Comparison of ENCODE assay signal across 18 mouse cellular contexts in genomic region chr2:131912526-131913258, GRCm38 (mm10). TPM values are rescaled to one million over a fixed set of nuclear protein-coding genes. Genes with fewer than 3 reads are reported as not detected.
DNase-seq lines count a peak whose midpoint lies in the region; ATAC-seq and TF ChIP-seq lines count a peak whose summit lies in the region.
"Had no signal": no experiment of that assay in that cellular context is flagged by ENCODE, and none has a peak within 500 bp of the region (broad histone marks: within the 10 kb centered on the region; RNA-seq: fewer than 3 reads in every experiment).

No protein-coding gene starts in this region.

- no peak overlapping the region for H3K27ac ChIP-seq in liver, embryonic 15.5 days (replicated peaks)
- H3K27ac ChIP-seq in hindbrain, embryonic 14.5 days, result no peak overlapping the region
- H3K27ac ChIP-seq in neural tube, embryonic 13.5 days (replicated peaks), result no peak overlapping the region
- H3K27ac ChIP-seq in heart, adult 2 months, result no peak overlapping the region
- H3K27ac ChIP-seq: limb, embryonic 12.5 days; midbrain, embryonic 12.5 days had no signal

- TF ChIP-seq EP300 in heart, adult 2 months (IDR thresholded peaks at IDR 0.05; ENCODE audit: insufficient read depth, low read depth, low read length), result no peak

- H3K9me3 ChIP-seq in liver, embryonic 15.5 days (replicated peaks), result no peaks in the 10 kb centered on the region
- H3K9me3 ChIP-seq in hindbrain, embryonic 14.5 days (ENCODE audit: control insufficient read depth, low read length), result no peaks in the 10 kb centered on the region
- no peaks in the 10 kb centered on the region; the same call in 1 of the 2 replicates for H3K9me3 ChIP-seq in neural tube, embryonic 13.5 days
- H3K9me3 ChIP-seq: limb, embryonic 12.5 days; midbrain, embryonic 12.5 days had no signal

- no peak for TF ChIP-seq POLR2A in heart, adult 2 months (IDR thresholded peaks at IDR 0.05; ENCODE audit: insufficient read depth, low read depth, low read length)

- intact Hi-C loops in heart, postnatal 14 days (cut with DNase I), result no loop called here
- intact Hi-C loops in heart, adult 2 months (cut with DNase I), result no loop called here

- H3K36me3 ChIP-seq in liver, embryonic 15.5 days (replicated peaks), result peaks cover 24% of the 10 kb centered on the region
- H3K36me3 ChIP-seq in hindbrain, embryonic 14.5 days (replicated peaks; ENCODE audit: control insufficient read depth, insufficient read depth), result peaks cover 22% of the 10 kb centered on the region
- H3K36me3 ChIP-seq in neural tube, embryonic 13.5 days, result peaks cover 32% of the 10 kb centered on the region
- peaks cover 10% of the 10 kb centered on the region for H3K36me3 ChIP-seq in heart, adult 2 months (ENCODE audit: control insufficient read depth, insufficient read depth, low read length)

- 75% methylated on average over 8 of the region's 8 CpGs for WGBS in liver, embryonic 15.5 days (ENCODE audit: insufficient replicate concordance)
- WGBS in hindbrain, embryonic 14.5 days, result 80% methylated on average over 8 of the region's 8 CpGs
- 68% methylated on average over 8 of the region's 8 CpGs for WGBS in neural tube, embryonic 13.5 days
- WGBS in heart, adult 2 months, result 69% methylated on average over 8 of the region's 8 CpGs

- ATAC-seq in liver, embryonic 15.5 days (ENCODE audit: insufficient read depth), result no peak
- no peak for ATAC-seq in hindbrain, embryonic 14.5 days (ENCODE audit: low FRiP score)
- ATAC-seq in neural tube, embryonic 13.5 days (ENCODE audit: low read depth), result no peak
- ATAC-seq: Patski had no signal

- peak overlapping the region; percentile 10; the same call in 1 of the 2 replicates for H3K9ac ChIP-seq in liver, embryonic 15.5 days
- H3K9ac ChIP-seq in hindbrain, embryonic 14.5 days, result no peak overlapping the region
- H3K9ac ChIP-seq in neural tube, embryonic 13.5 days, result peak overlapping the region; percentile 87; the same call in 1 of the 2 replicates
- H3K9ac ChIP-seq in heart, adult 2 months (ENCODE audit: low read depth, low read length), result no peak overlapping the region
- H3K9ac ChIP-seq: limb, embryonic 12.5 days; midbrain, embryonic 12.5 days had no signal

- no peak for TF ChIP-seq CTCF in heart, adult 2 months (IDR thresholded peaks at IDR 0.05)

- H3K27me3 ChIP-seq in liver, embryonic 15.5 days, result no peaks in the 10 kb centered on the region
- H3K27me3 ChIP-seq in hindbrain, embryonic 14.5 days (ENCODE audit: control insufficient read depth, insufficient read depth, low read length), result no peaks in the 10 kb centered on the region
- H3K27me3 ChIP-seq in neural tube, embryonic 13.5 days, result no peaks in the 10 kb centered on the region
- no peaks in the 10 kb centered on the region for H3K27me3 ChIP-seq in heart, adult 2 months (ENCODE audit: control insufficient read depth, insufficient read depth, low read length)
- H3K27me3 ChIP-seq: midbrain, embryonic 12.5 days; Patski had no signal

- H3K4me3 ChIP-seq in liver, embryonic 15.5 days (replicated peaks), result no peak overlapping the region
- no peak overlapping the region for H3K4me3 ChIP-seq in hindbrain, embryonic 14.5 days (replicated peaks; ENCODE audit: low read length)
- peak overlapping the region; percentile 66 for H3K4me3 ChIP-seq in neural tube, embryonic 13.5 days
- no peak overlapping the region for H3K4me3 ChIP-seq in heart, adult 2 months
- H3K4me3 ChIP-seq: limb, embryonic 12.5 days; midbrain, embryonic 12.5 days had no signal

- peak; percentile 54 for DNase-seq in heart, adult 11 months
- no peak for DNase-seq in heart, postnatal 14 days
- DNase-seq in liver, result no peak
- DNase-seq in hindbrain, embryonic 14.5 days (ENCODE audit: low spot score), result no peak
- no peak for DNase-seq in right cerebral cortex, postnatal 4 days
- no peak for DNase-seq in heart, adult 2 months
- DNase-seq: spleen, adult 18-20 months had no signal

- H3K4me1 ChIP-seq in liver, embryonic 15.5 days (replicated peaks), result peaks cover 42% of the 10 kb centered on the region
- H3K4me1 ChIP-seq in hindbrain, embryonic 14.5 days (replicated peaks; ENCODE audit: control insufficient read depth, insufficient read depth, low read length), result peaks cover 28% of the 10 kb centered on the region
- peaks cover 41% of the 10 kb centered on the region for H3K4me1 ChIP-seq in neural tube, embryonic 13.5 days (replicated peaks)
- H3K4me1 ChIP-seq in heart, adult 2 months (ENCODE audit: control insufficient read depth, insufficient read depth, low read length), result peaks cover 6% of the 10 kb centered on the region

- peaks cover 3% of the 10 kb centered on the region for H3K79me2 ChIP-seq in heart, adult 2 months (replicated peaks; ENCODE audit: control insufficient read depth, insufficient read depth, low read length)

- no peak overlapping the region; the same call in 1 of the 2 replicates for H3K4me2 ChIP-seq in liver, embryonic 15.5 days
- H3K4me2 ChIP-seq in hindbrain, embryonic 14.5 days (replicated peaks), result peak overlapping the region; percentile 68
- peak overlapping the region; percentile 64 for H3K4me2 ChIP-seq in neural tube, embryonic 13.5 days
- H3K4me2 ChIP-seq: midbrain, embryonic 12.5 days had no signal

RNA-seq across cellular contexts. Expression of gene Prn, which starts 2.9 kb away (rescaled TPM):
- total RNA-seq in heart, postnatal 14 days (2021), result 1 to 10 TPM in 1 of 2 experiments, under 1 TPM in 1; 0.71 to 2.8 TPM
- 0.12 TPM in 1 of 2 replicates, not detected in the other for polyA plus RNA-seq in liver, embryonic 15.5 days (2015; fragmentation: Nextera tagmentation; extraction: Ambion mirVana)
- polyA plus RNA-seq in hindbrain, embryonic 14.5 days (2014; fragmentation: Nextera tagmentation; extraction: Ambion mirVana), result not detected in 2 replicates
- polyA plus RNA-seq in neural tube, embryonic 13.5 days (2015; fragmentation: Nextera tagmentation; extraction: Ambion mirVana), result not detected in 2 replicates
- under 1 TPM in 1 of 2 experiments, not detected in 1; 0.23 TPM for total RNA-seq in heart, adult 2 months (2021)
- polyA plus RNA-seq in heart, adult 2 months (2012; rRNA removed), result not detected in 2 replicates
- total RNA-seq: adrenal gland, adult 18-20 months; layer of hippocampus, adult 18-20 months had no signal
- polyA plus RNA-seq: embryonic facial prominence, embryonic 11.5 days; frontal cortex, adult 2 months; limb, embryonic 12.5 days; lung, embryonic 16.5 days; midbrain, embryonic 12.5 days; Patski had no signal

RNA-seq across cellular contexts. Expression of gene Prnp, which starts 3.0 kb away (rescaled TPM):
- total RNA-seq in heart, postnatal 14 days (2021), result 10 to 100 TPM; 81.6 to 88.1 TPM
- 32.1 and 34.1 TPM in 2 replicates for polyA plus RNA-seq in liver, embryonic 15.5 days (2015; fragmentation: Nextera tagmentation; extraction: Ambion mirVana)
- 99.5 and 101 TPM in 2 replicates for polyA plus RNA-seq in hindbrain, embryonic 14.5 days (2014; fragmentation: Nextera tagmentation; extraction: Ambion mirVana)
- 128 and 129 TPM in 2 replicates for polyA plus RNA-seq in neural tube, embryonic 13.5 days (2015; fragmentation: Nextera tagmentation; extraction: Ambion mirVana)
- 100 to 1,000 TPM; 109 to 129 TPM for total RNA-seq in heart, adult 2 months (2021)
- 101 and 110 TPM in 2 replicates for polyA plus RNA-seq in heart, adult 2 months (2012; rRNA removed)

RNA-seq across cellular contexts. Expression of gene Prnd, which starts 38.0 kb away (rescaled TPM):
- total RNA-seq in heart, postnatal 14 days (2021), result 10 to 100 TPM in 1 of 2 experiments, 1 to 10 TPM in 1; 3.2 to 10.4 TPM
- 0.37 and 0.56 TPM in 2 replicates for polyA plus RNA-seq in liver, embryonic 15.5 days (2015; fragmentation: Nextera tagmentation; extraction: Ambion mirVana)
- 11.8 and 15.0 TPM in 2 replicates for polyA plus RNA-seq in hindbrain, embryonic 14.5 days (2014; fragmentation: Nextera tagmentation; extraction: Ambion mirVana)
- polyA plus RNA-seq in neural tube, embryonic 13.5 days (2015; fragmentation: Nextera tagmentation; extraction: Ambion mirVana), result 11.5 and 13.9 TPM in 2 replicates
- 1 to 10 TPM in 1 of 2 experiments, under 1 TPM in 1; 0.65 to 1.2 TPM for total RNA-seq in heart, adult 2 months (2021)
- 3.8 and 9.9 TPM in 2 replicates for polyA plus RNA-seq in heart, adult 2 months (2012; rRNA removed)
- total RNA-seq: layer of hippocampus, adult 18-20 months had no signal

RNA-seq across cellular contexts. Expression of gene Erv3, which starts 53.1 kb away (rescaled TPM):
- not detected for total RNA-seq in heart, postnatal 14 days (2021)
- not detected in 2 replicates for polyA plus RNA-seq in liver, embryonic 15.5 days (2015; fragmentation: Nextera tagmentation; extraction: Ambion mirVana)
- 0.07 TPM in 1 of 2 replicates, not detected in the other for polyA plus RNA-seq in hindbrain, embryonic 14.5 days (2014; fragmentation: Nextera tagmentation; extraction: Ambion mirVana)
- 0.07 TPM in 1 of 2 replicates, not detected in the other for polyA plus RNA-seq in neural tube, embryonic 13.5 days (2015; fragmentation: Nextera tagmentation; extraction: Ambion mirVana)
- total RNA-seq in heart, adult 2 months (2021), result not detected
- polyA plus RNA-seq in heart, adult 2 months (2012; rRNA removed), result not detected in 2 replicates
- total RNA-seq: adrenal gland, adult 18-20 months; heart, adult 8-10 months had no signal
- polyA plus RNA-seq: embryonic facial prominence, embryonic 11.5 days; limb, embryonic 12.5 days; lung, embryonic 16.5 days; midbrain, embryonic 12.5 days; Patski had no signal

Comparison
In these comparisons a context has a peak if more than half of its experiments do, and no peak if none do; other contexts are left out.
1. H3K9ac ChIP-seq: peak in liver, embryonic 15.5 days (single experiment) and neural tube, embryonic 13.5 days (single experiment); none in hindbrain, embryonic 14.5 days (single experiment) and heart, adult 2 months (single experiment).